Mouse (Mus musculus): ENCODE results near the gene Ispd.
"Not testable (repeated sequence)": the region's sequence is repeated elsewhere in the genome, so short reads cannot be mapped to it uniquely, and the experiment has no call there.

GRCm38 (mm10) chr12:36376391-36376790 lies 4.9 kb upstream of the Ispd start:
- TF ChIP-seq EP300, CTCF (IDR thresholded peaks at IDR 0.05; ENCODE audit: low read depth): not testable (repeated sequence)
